Mouse (Mus musculus) kidney, embryonic 15.5 days (tissue): ENCODE measurements around the gene Bcl9l. TPM values are rescaled to one million over a fixed set of nuclear protein-coding genes. Genes with fewer than 3 reads are reported as not detected.
"Not testable (repeated sequence)": the region's sequence is repeated elsewhere in the genome, so short reads cannot be mapped to it uniquely, and the experiment has no call there.

Experiments
- ATAC-seq: fragments of 200-750 bp; cut with Nextera tagmentation; replicated peaks from 2 replicates; pipeline ENCODE4 v1.8.0; 2017; ENCODE audit warnings: moderate TSS enrichment; ENCODE audit not compliant: low FRiP score
- H3K27ac ChIP-seq: fragments of 300-500 bp; sonication (generic); 2 replicates; pipeline ENCODE4 v1.5.1; 2015; ENCODE audit warnings: mild to moderate bottlenecking, inconsistent platforms
- H3K27me3 ChIP-seq: fragments of 300-500 bp; sonication (generic); 2 replicates; pipeline ENCODE4 v1.6.1; 2015; ENCODE audit warnings: inconsistent platforms
- H3K36me3 ChIP-seq: fragments of 300-500 bp; sonication (generic); 2 replicates; pipeline ENCODE4 v1.6.1; 2015; ENCODE audit warnings: inconsistent platforms
- H3K4me1 ChIP-seq: fragments of 300-500 bp; sonication (generic); 2 replicates; pipeline ENCODE4 v1.6.1; 2015; ENCODE audit warnings: inconsistent platforms
- H3K4me2 ChIP-seq: fragments of 300-500 bp; sonication (generic); 2 replicates; pipeline ENCODE4 v1.6.1; 2015; ENCODE audit warnings: moderate library complexity, mild to moderate bottlenecking, inconsistent platforms
- H3K4me3 ChIP-seq: fragments of 300-500 bp; sonication (generic); replicated peaks from 2 replicates; pipeline ENCODE4 v1.5.1; 2015; ENCODE audit warnings: mild to moderate bottlenecking, inconsistent platforms
- H3K9ac ChIP-seq: fragments of 300-500 bp; sonication (generic); 2 replicates; pipeline ENCODE4 v1.6.1; 2015; ENCODE audit warnings: mild to moderate bottlenecking, inconsistent platforms
- H3K9me3 ChIP-seq: fragments of 300-500 bp; sonication (generic); replicated peaks from 2 replicates; pipeline ENCODE4 v1.6.1; 2016; ENCODE audit warnings: inconsistent platforms
- WGBS: fragments of 180-500 bp; shearing (Covaris S2); methylation state at CpG from one replicate; pipeline ENCODE4 v1.1.7; 2015; ENCODE audit warnings: mixed read lengths; 5-methylcytosine and 5-hydroxymethylcytosine counted together
- polyA plus RNA-seq: library from polyadenylated mRNA; unstranded; fragments of >200 nt; fragmentation: Nextera tagmentation; extraction: Ambion mirVana; gene quantifications from 2 replicates; pipeline ENCODE4 v1.2.1, GENCODE M21; 2015

Gene Bcl9l
- polyA plus RNA-seq: 11.3 and 11.7 TPM in 2 replicates

DNA sequence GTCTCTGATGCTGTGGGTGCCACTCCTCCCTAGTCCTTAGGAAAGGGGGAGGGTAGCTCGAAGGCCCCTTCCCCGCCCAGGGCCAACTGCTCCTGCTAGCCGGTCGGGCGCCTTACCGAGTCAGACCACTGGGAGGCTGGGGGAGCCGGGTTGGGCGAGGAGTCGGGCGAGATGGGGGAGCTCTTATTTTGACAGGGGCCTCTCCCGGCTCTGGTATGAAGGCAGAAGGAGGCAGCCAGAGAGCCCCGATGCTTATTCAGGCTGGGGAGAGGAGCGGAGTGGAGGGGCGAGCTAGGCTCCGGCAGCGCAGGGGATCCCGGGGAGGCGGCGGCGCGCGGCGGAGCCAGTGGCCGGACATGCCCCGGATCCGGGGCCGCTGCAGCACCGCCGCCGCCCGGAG, at the start of gene Bcl9l:
Gene Bcl9l (plus strand): TSS at position 274 of the 400 bp plus-strand sequence.
- H3K9me3 ChIP-seq: no peaks in the 10 kb centered on the region
- H3K36me3 ChIP-seq: no peaks in the 10 kb centered on the region
- peak within 1 kb of the TSS; percentile 91 for H3K27ac ChIP-seq
- peak within 1 kb of the TSS; percentile 95 for H3K9ac ChIP-seq
- ATAC-seq: peak; percentile 44
- H3K4me2 ChIP-seq: peak within 1 kb of the TSS; percentile 87
- H3K4me1 ChIP-seq: peaks cover 67% of the 10 kb centered on the region
- peak within 1 kb of the TSS; percentile 98 for H3K4me3 ChIP-seq
- H3K27me3 ChIP-seq: no peaks in the 10 kb centered on the region
- under 1% methylated on average over 27 of the region's 31 CpGs for WGBS

DNA sequence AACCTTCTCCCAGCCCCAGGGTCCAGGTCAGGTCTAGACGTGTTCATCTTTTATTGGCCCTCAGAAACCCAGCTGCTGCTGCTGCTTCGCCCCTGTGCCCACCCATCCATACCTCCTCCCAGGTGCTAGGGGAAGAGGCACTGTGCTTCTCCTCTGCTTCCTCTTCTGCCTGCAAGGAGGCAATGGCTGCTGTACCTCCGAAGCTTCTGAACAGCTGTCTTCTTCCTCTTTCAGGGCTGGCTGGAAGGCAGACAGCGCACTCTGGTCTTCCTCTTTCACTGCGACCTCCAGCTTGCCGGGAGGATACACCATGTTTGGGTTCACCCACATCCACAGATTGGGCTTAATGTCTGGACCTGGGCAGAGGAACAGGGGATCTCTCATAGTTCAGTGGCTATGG, 46.9 kb upstream of the Bcl9l start:
- H3K27me3 ChIP-seq: no peaks in the 10 kb centered on the region
- no peak overlapping the region for H3K27ac ChIP-seq
- no peaks in the 10 kb centered on the region for H3K9me3 ChIP-seq
- no peak overlapping the region for H3K9ac ChIP-seq
- no peak overlapping the region for H3K4me2 ChIP-seq
- no peaks in the 10 kb centered on the region for H3K36me3 ChIP-seq
- H3K4me1 ChIP-seq: no peaks in the 10 kb centered on the region; the same call in 1 of the 2 replicates
- ATAC-seq: no peak
- no peak overlapping the region for H3K4me3 ChIP-seq
- 77% methylated on average over 6 of the region's 6 CpGs for WGBS

GRCm38 (mm10) chr9:44440961-44441360, 41.7 kb upstream of the Bcl9l start, which contains the start of gene Foxr1:
Foxr1 (minus strand) TSS chr9:44441136.
- no peaks in the 10 kb centered on the region for H3K4me1 ChIP-seq
- WGBS: 78% methylated on average over 19 of the region's 19 CpGs
- no peak within 1 kb of the TSS for H3K27ac ChIP-seq
- H3K9me3 ChIP-seq: no peaks in the 10 kb centered on the region
- no peak within 1 kb of the TSS for H3K4me2 ChIP-seq
- H3K4me3 ChIP-seq: no peak within 1 kb of the TSS
- H3K9ac ChIP-seq: no peak within 1 kb of the TSS
- ATAC-seq: no peak
- no peaks in the 10 kb centered on the region for H3K27me3 ChIP-seq
- no peaks in the 10 kb centered on the region for H3K36me3 ChIP-seq

DNA sequence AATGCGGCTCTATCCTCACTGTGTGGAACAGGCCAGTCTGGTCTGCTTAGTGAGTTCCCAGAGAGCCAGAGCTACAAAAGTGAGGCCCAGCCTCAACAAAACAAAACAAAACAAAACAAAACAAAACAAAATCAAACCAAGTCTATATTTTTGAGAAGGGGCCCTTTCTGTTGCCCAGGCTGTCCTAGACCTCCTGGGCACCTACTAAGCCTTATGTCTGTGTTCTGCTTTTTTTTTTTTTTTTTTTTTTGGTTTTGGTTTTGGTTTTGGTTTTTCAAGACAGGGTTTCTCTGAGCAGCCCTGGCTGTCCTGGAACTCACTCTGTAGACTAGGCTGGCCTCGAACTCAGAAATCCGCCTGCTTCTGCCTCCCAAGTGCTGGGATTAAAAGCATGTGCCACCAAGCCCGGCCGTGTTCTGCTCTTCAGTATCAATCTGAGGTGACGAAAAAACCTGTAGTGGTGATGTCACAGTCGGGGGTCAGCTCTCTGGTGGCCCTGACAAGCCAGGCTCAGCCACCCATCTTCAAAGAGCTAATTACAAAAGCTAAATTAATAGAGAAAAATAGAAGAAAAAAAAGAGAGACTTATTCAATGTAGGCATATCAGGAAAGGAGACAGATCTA, 38.1 kb upstream of the Bcl9l start:
- not testable (repeated sequence) for H3K4me3 ChIP-seq, H3K9me3 ChIP-seq, ATAC-seq, H3K9ac ChIP-seq, H3K4me2 ChIP-seq, H3K4me1 ChIP-seq, H3K27ac ChIP-seq, H3K36me3 ChIP-seq, H3K27me3 ChIP-seq
- 89% methylated on average over 7 of the region's 7 CpGs for WGBS

- no peaks in the 10 kb centered on the region for H3K9me3 ChIP-seq
- no peak overlapping the region for H3K4me2 ChIP-seq
- H3K4me3 ChIP-seq: no peak overlapping the region
- H3K9ac ChIP-seq: no peak overlapping the region
- no peak overlapping the region for H3K27ac ChIP-seq
- ATAC-seq: no peak
- H3K4me1 ChIP-seq: peaks cover 14% of the 10 kb centered on the region
- no peaks in the 10 kb centered on the region for H3K36me3 ChIP-seq
- H3K27me3 ChIP-seq: peaks cover 22% of the 10 kb centered on the region
These were observed 32.2 kb upstream of the Bcl9l start for GRCm38 (mm10) chr9:44450387-44450786.

DNA sequence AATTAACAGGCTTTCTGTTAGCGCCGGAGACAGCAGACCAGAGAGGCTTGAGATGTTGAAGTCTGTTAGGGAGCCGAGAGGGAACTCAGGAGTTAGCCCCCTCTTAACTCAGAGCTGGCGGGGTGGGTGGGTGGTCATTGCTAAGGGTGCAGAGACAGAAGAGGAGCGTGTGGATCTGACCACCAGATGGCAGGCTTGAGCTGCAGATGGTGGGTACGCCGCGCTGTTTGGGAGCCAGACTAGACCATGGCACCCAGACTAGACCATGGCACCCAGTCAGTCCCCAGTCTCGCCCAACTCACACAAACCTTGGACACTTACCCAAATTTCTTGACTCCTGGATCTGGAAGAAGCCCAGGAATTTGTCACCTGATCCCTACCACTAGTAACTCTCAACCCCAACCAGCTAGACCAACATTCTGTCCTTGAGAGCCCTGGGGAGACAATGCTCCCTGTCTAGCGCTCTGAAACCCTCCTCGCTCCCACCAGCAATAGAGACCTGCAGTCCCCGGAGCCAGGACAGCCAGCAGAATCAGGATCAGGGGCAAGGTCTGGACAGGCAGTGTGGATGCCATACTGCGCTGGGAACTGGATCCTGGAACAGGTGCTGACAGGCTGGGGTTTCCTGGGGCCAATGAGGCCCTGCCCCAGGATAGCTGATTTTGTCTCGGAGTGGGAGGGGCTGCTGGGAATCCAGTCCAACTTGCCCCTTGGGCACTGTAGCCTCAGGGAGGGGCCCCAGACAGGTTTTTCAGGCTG, 28.3 kb upstream of the Bcl9l start:
- no peaks in the 10 kb centered on the region for H3K9me3 ChIP-seq
- no peak overlapping the region for H3K27ac ChIP-seq
- H3K9ac ChIP-seq: no peak overlapping the region
- peaks cover 38% of the 10 kb centered on the region for H3K27me3 ChIP-seq
- H3K4me3 ChIP-seq: 0 out of 2 replicates have a peak overlapping the region, but pooled peaks have one; percentile 7
- ATAC-seq: peak; percentile 82
- no peaks in the 10 kb centered on the region for H3K36me3 ChIP-seq
- peak overlapping the region; percentile 40 for H3K4me2 ChIP-seq
- 10% methylated on average over 14 of the region's 14 CpGs for WGBS
- H3K4me1 ChIP-seq: peaks cover 14% of the 10 kb centered on the region

- ATAC-seq: no peak
- H3K9ac ChIP-seq: no peak within 1 kb of the TSS; the same call in 1 of the 2 replicates
- peak within 1 kb of the TSS; percentile 40 for H3K4me2 ChIP-seq
- no peaks in the 10 kb centered on the region for H3K9me3 ChIP-seq
- H3K36me3 ChIP-seq: no peaks in the 10 kb centered on the region
- WGBS: 32% methylated on average over 4 of the region's 4 CpGs
- H3K4me3 ChIP-seq: 0 out of 2 replicates have a peak within 1 kb of the TSS, but pooled peaks have one; percentile 7
- peaks cover 14% of the 10 kb centered on the region for H3K4me1 ChIP-seq
- H3K27me3 ChIP-seq: peaks cover 38% of the 10 kb centered on the region
- no peak within 1 kb of the TSS for H3K27ac ChIP-seq
These were observed 27.8 kb upstream of the Bcl9l start, which contains the start of gene Upk2 for GRCm38 (mm10) chr9:44454891-44455220. Upk2 (minus strand) TSS chr9:44454976.

GRCm38 (mm10) chr9:44457035-44457742, 25.4 kb upstream of the Bcl9l start:
- 0 out of 2 replicates have a peak, but pooled peaks have one; percentile 12 for ATAC-seq
- Histone ChIP-seq H3K36me3 (no peaks in the 10 kb centered on the region), H3K9me3 (no peaks in the 10 kb centered on the region), H3K27me3 (peaks cover 38% of the 10 kb centered on the region), H3K4me1 (peaks cover 14% of the 10 kb centered on the region), H3K9ac (no peak overlapping the region), H3K4me2 (no peak overlapping the region), H3K27ac (no peak overlapping the region), H3K4me3 (no peak overlapping the region)
- 2% methylated on average over 11 of the region's 11 CpGs for WGBS

DNA sequence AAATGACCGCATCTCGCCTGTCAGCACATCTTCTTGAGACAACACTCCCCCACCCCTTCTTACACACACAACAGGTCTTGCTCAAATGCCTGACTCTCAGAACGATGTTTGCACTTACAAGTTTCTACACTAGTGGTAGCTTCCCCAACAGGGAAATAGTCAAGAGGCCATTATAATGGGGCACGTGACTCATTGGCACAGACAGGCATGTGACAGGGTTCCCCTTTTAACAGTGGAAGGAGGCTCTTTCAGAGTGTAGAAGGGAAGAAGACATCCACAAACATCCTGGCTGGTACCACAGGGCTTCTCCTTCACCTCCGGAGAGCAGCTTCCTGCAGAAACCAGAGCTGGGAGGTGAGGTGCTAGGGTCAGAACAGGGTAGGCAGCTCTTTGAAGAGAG, 20.7 kb upstream of the Bcl9l start:
- Histone ChIP-seq H3K4me2 (no peak overlapping the region), H3K9me3 (no peaks in the 10 kb centered on the region), H3K4me3 (no peak overlapping the region), H3K27me3 (peaks cover 11% of the 10 kb centered on the region; the same call in 1 of the 2 replicates), H3K36me3 (no peaks in the 10 kb centered on the region), H3K4me1 (no peaks in the 10 kb centered on the region), H3K9ac (no peak overlapping the region), H3K27ac (no peak overlapping the region)
- 79% methylated on average over 5 of the region's 5 CpGs for WGBS
- ATAC-seq: no peak

GRCm38 (mm10) chr9:44468224-44468623, 14.4 kb upstream of the Bcl9l start:
- Histone ChIP-seq H3K9ac (no peak overlapping the region), H3K4me2 (no peak overlapping the region), H3K27me3 (no peaks in the 10 kb centered on the region), H3K9me3 (no peaks in the 10 kb centered on the region), H3K4me3 (no peak overlapping the region), H3K27ac (no peak overlapping the region), H3K4me1 (no peaks in the 10 kb centered on the region), H3K36me3 (no peaks in the 10 kb centered on the region)
- ATAC-seq: no peak
- WGBS: 50% methylated on average over 7 of the region's 7 CpGs

- H3K4me3 ChIP-seq: no peak overlapping the region
- no peaks in the 10 kb centered on the region for H3K27me3 ChIP-seq
- 67% methylated on average over 2 of the region's 2 CpGs for WGBS
- H3K27ac ChIP-seq: no peak overlapping the region
- H3K9ac ChIP-seq: no peak overlapping the region
- H3K36me3 ChIP-seq: no peaks in the 10 kb centered on the region
- ATAC-seq: no peak
- H3K4me1 ChIP-seq: no peaks in the 10 kb centered on the region
- no peaks in the 10 kb centered on the region for H3K9me3 ChIP-seq
- H3K4me2 ChIP-seq: no peak overlapping the region
These were observed 13.8 kb upstream of the Bcl9l start for GRCm38 (mm10) chr9:44468800-44469199.

DNA sequence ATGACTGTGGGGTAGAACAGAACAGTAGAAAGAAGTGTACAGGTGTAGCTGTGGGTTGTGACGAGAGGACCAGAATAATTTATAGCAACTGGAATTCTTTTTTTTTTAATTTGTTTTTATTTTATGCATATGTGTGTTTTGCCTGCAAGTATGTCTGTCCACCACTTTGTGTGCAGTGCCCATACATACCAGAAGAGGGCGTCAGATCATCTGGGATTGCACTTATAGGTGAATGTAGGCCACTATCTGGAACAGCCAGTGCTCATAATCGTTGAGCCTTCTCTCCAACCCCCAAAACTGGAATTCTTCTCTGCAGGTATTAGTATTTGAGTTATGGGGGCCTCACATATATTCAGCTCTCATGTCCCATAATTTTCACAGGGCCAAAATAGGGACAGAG, 9.4 kb upstream of the Bcl9l start:
- Histone ChIP-seq H3K9ac (no peak overlapping the region), H3K27me3 (no peaks in the 10 kb centered on the region), H3K4me2 (no peak overlapping the region), H3K4me3 (no peak overlapping the region), H3K36me3 (no peaks in the 10 kb centered on the region), H3K9me3 (no peaks in the 10 kb centered on the region), H3K4me1 (peaks cover 11% of the 10 kb centered on the region), H3K27ac (no peak overlapping the region)
- no peak for ATAC-seq
- 70% methylated on average over 3 of the region's 3 CpGs for WGBS
